Mouse (Mus musculus) yolk sac, embryonic 10.5 days (tissue): Measurements from ENCODE around the gene Pdf.

Source experiments
- DNase-seq: peaks from one replicate; pipeline ENCODE4 v3.0.0-alpha.2; 2017; ENCODE audit warnings: low spot score

The Pdf gene

GRCm38 (mm10) chr8:107048061-107048941 lies at the start of gene Pdf:
Pdf (minus strand) TSS chr8:107048614.
- peak; percentile 81 for DNase-seq

GRCm38 (mm10) chr8:107096366-107097036 lies 48.1 kb upstream of the Pdf start, which contains the start of gene Terf2:
Terf2 (minus strand) TSS chr8:107096547.
- peak; percentile 95 for DNase-seq

- no peak for DNase-seq
Measured at GRCm38 (mm10) chr8:107095717-107096365, 47.4 kb upstream of the Pdf start.

- no peak for DNase-seq
Measured at GRCm38 (mm10) chr8:107090531-107090930, 42.1 kb upstream of the Pdf start.

GRCm38 (mm10) chr8:107088526-107089063 lies 40.2 kb upstream of the Pdf start:
- no peak for DNase-seq

- DNase-seq: no peak
Measured at GRCm38 (mm10) chr8:107086018-107086417, 37.6 kb upstream of the Pdf start.

GRCm38 (mm10) chr8:107085358-107085757 lies 36.9 kb upstream of the Pdf start:
- no peak for DNase-seq

- DNase-seq: no peak
Measured at GRCm38 (mm10) chr8:107076239-107076888, 27.9 kb upstream of the Pdf start.

GRCm38 (mm10) chr8:107074128-107074527 lies 25.7 kb upstream of the Pdf start:
- no peak for DNase-seq

GRCm38 (mm10) chr8:107073706-107074105 lies 25.3 kb upstream of the Pdf start:
- no peak for DNase-seq

- DNase-seq: peak; percentile 32
Measured at GRCm38 (mm10) chr8:107065511-107066496, 17.4 kb upstream of the Pdf start, which contains the start of gene Tmed6. Tmed6 (minus strand) TSS chr8:107065644.

GRCm38 (mm10) chr8:107062613-107063012 lies 14.2 kb upstream of the Pdf start:
- no peak for DNase-seq

- no peak for DNase-seq
Measured at GRCm38 (mm10) chr8:107056973-107057369, 8.6 kb upstream of the Pdf start.

- peak; percentile 97 for DNase-seq
Measured at GRCm38 (mm10) chr8:107056076-107056972, 7.9 kb upstream of the Pdf start, which contains the start of the genes Cog8 and Nip7. Cog8 (minus strand) TSS chr8:107056689. Nip7 (plus strand) TSS chr8:107056877.

- no peak for DNase-seq
Measured at GRCm38 (mm10) chr8:107052046-107052445, 3.6 kb upstream of the Pdf start.

GRCm38 (mm10) chr8:107049480-107049879 lies 1.1 kb upstream of the Pdf start:
- DNase-seq: no peak

GRCm38 (mm10) chr8:107046976-107047375 lies 1.4 kb downstream of the Pdf start:
- DNase-seq: no peak

GRCm38 (mm10) chr8:107045478-107045877 lies 2.9 kb downstream of the Pdf start:
- DNase-seq: no peak

- DNase-seq: no peak
Measured at GRCm38 (mm10) chr8:107040632-107041031, 7.8 kb downstream of the Pdf start.
